Mouse (Mus musculus) G1E (cell line): ENCODE data around the gene Ddx51.

Experiments used
- CTCF ChIP-seq: IDR thresholded peaks from 2 replicates; pipeline ENCODE4 v1.5.1; 2012; ENCODE audit warnings: low read depth, low read length, inconsistent platforms, mixed read lengths
- GATA1 ChIP-seq: IDR thresholded peaks from 2 replicates; pipeline ENCODE4 v1.6.1; 2012; ENCODE audit warnings: borderline replicate concordance, low read length, inconsistent platforms, mixed read lengths
- POLR2AphosphoS5 ChIP-seq: IDR thresholded peaks from 2 replicates; pipeline ENCODE4 v1.6.1; 2012; ENCODE audit warnings: low read depth, low read length, inconsistent platforms; ENCODE audit not compliant: insufficient replicate concordance

DNA sequence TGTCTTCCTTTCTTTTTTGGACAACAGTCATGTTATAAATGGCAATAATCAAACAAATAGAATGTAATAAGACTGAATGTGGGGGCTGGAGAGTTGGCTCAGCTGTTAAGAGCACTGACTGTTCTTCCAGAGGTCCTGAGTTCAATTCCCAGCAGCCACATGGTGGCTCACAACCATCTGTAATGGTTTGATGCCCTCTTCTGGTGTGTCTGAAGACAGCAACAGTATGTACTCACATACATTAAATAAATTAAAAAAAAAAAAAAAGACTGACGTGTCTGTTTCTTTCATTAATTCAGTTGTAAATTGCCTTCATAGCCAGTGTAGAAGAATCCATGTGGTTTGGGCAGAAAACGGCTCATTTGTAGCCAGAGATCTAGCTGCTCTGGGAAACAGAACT, 28.9 kb upstream of the Ddx51 start:
- TF ChIP-seq CTCF = no peak
- no peak for TF ChIP-seq GATA1
- no peak for TF ChIP-seq POLR2AphosphoS5
